Mouse (Mus musculus) embryonic facial prominence, embryonic 12.5 days (tissue): ENCODE results near the gene Plaur. TPM values are rescaled to one million over a fixed set of nuclear protein-coding genes. Genes with fewer than 3 reads are reported as not detected.
"Not testable (repeated sequence)": the region's sequence is repeated elsewhere in the genome, so short reads cannot be mapped to it uniquely, and the experiment has no call there.

ENCODE experiments used
- ATAC-seq: fragments of 200-750 bp; cut with Nextera tagmentation; 2 replicates; pipeline ENCODE4 v1.8.0; 2017; ENCODE audit not compliant: insufficient number of reproducible peaks, insufficient read depth, low FRiP score, low TSS enrichment
- H3K27ac ChIP-seq: fragments of 300-500 bp; sonication (generic); 2 replicates; pipeline ENCODE4 v1.5.1; 2016; ENCODE audit warnings: mild to moderate bottlenecking
- H3K27me3 ChIP-seq: fragments of 300-500 bp; sonication (generic); 2 replicates; pipeline ENCODE4 v1.6.1; 2016; ENCODE audit warnings: mild to moderate bottlenecking, moderate library complexity
- H3K36me3 ChIP-seq: fragments of 300-500 bp; sonication (generic); 2 replicates; pipeline ENCODE4 v1.6.1; 2016; ENCODE audit warnings: mild to moderate bottlenecking
- H3K4me1 ChIP-seq: fragments of 300-500 bp; sonication (generic); 2 replicates; pipeline ENCODE4 v1.6.1; 2016
- H3K4me2 ChIP-seq: fragments of 300-500 bp; sonication (generic); replicated peaks from 2 replicates; pipeline ENCODE4 v1.6.1; 2016; ENCODE audit warnings: mild to moderate bottlenecking, moderate library complexity
- H3K4me3 ChIP-seq: fragments of 300-500 bp; sonication (generic); 2 replicates; pipeline ENCODE4 v1.5.1; 2016; ENCODE audit warnings: mild to moderate bottlenecking
- H3K9ac ChIP-seq: fragments of 300-500 bp; sonication (generic); 2 replicates; pipeline ENCODE4 v1.6.1; 2016; ENCODE audit warnings: mild to moderate bottlenecking, moderate library complexity
- H3K9me3 ChIP-seq: fragments of 300-500 bp; sonication (generic); 2 replicates; pipeline ENCODE4 v1.6.1; 2016; ENCODE audit warnings: mild to moderate bottlenecking, moderate library complexity
- WGBS: fragments of 180-500 bp; shearing (Covaris S2); methylation state at CpG from one replicate; pipeline ENCODE4 v1.1.7; 2016; 5-methylcytosine and 5-hydroxymethylcytosine counted together
- polyA plus RNA-seq: library from polyadenylated mRNA; unstranded; fragments of >200 nt; fragmentation: Nextera tagmentation; extraction: Ambion mirVana; gene quantifications from 2 replicates; pipeline ENCODE4 v1.2.1, GENCODE M21; 2016

The Plaur gene
- polyA plus RNA-seq, 1 experiment from 2014 or later = 2.0 TPM

GRCm38 (mm10) chr7:24517654-24518053 is 55.4 kb downstream of the Plaur start:
- Histone ChIP-seq H3K4me1 (no peaks in the 10 kb centered on the region), H3K36me3 (peaks cover 43% of the 10 kb centered on the region), H3K9ac (no peak overlapping the region), H3K9me3 (no peaks in the 10 kb centered on the region), H3K4me2 (no peak overlapping the region), H3K27ac (no peak overlapping the region), H3K4me3 (no peak overlapping the region), H3K27me3 (no peaks in the 10 kb centered on the region)
- WGBS = 42% methylated on average over 6 of the region's 6 CpGs
- ATAC-seq = no peak

DNA sequence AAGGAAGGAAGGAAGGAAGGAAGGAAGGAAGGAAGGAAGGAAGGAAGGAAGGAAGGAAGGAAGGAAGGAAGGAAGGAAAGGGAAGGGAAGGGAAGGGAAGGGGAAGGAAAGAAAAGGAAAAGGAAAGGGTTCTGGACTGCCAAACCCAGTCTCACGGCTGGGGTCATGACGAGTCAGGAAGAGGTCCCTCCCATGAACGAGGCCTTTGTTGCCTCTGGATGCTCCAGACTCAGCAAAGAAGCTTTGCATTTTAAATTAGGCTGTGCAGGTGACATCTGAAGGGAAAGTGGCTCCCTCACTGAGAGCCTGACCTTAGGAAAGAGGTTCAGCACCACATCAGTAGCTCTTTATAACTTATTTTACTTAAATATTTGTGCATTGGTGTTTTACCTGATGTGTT is 56.8 kb downstream of the Plaur start:
- Histone ChIP-seq H3K4me1 (no peaks in the 10 kb centered on the region), H3K4me3 (no peak overlapping the region), H3K4me2 (no peak overlapping the region), H3K9me3 (no peaks in the 10 kb centered on the region), H3K27me3 (no peaks in the 10 kb centered on the region), H3K36me3 (peaks cover 32% of the 10 kb centered on the region), H3K9ac (no peak overlapping the region), H3K27ac (no peak overlapping the region)
- WGBS = 42% methylated on average over 3 of the region's 3 CpGs
- ATAC-seq = no peak

DNA sequence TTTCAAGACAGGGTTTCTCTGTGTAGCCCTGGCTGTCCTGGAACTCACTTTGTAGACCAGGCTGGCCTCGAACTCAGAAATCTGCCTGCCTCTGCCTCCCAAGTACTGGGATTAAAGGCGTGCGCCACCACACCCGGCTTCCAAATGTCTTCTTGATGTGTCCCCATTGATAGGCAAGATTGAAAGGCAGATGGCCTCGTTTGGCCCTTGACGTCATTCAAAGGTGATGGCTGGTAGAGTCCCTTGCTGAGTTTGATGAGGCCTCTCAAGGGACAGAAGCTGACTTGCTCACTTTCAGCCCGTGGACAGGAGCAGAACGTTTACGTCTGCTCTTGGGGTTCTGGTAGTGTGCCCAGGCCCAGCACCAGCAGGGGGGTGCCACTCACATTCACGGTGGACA is 57.8 kb downstream of the Plaur start:
- not testable (repeated sequence) for H3K4me2 ChIP-seq, ATAC-seq, H3K9ac ChIP-seq, H3K9me3 ChIP-seq, H3K27me3 ChIP-seq, H3K4me1 ChIP-seq, H3K4me3 ChIP-seq, H3K27ac ChIP-seq
- H3K36me3 ChIP-seq = peaks cover 23% of the 10 kb centered on the region
- 89% methylated on average over 10 of the region's 10 CpGs for WGBS

GRCm38 (mm10) chr7:24522805-24523204 is 60.5 kb downstream of the Plaur start:
- no peak overlapping the region for H3K4me3 ChIP-seq
- H3K27ac ChIP-seq = no peak overlapping the region
- 0 out of 2 replicates have a peak, but pooled peaks cover 4% of the 10 kb centered on the region for H3K36me3 ChIP-seq
- H3K4me1 ChIP-seq = peaks cover 8% of the 10 kb centered on the region
- no peak overlapping the region for H3K9ac ChIP-seq
- no peak overlapping the region for H3K4me2 ChIP-seq
- H3K9me3 ChIP-seq = no peaks in the 10 kb centered on the region
- no peaks in the 10 kb centered on the region for H3K27me3 ChIP-seq
- no peak for ATAC-seq
- WGBS = 54% methylated on average over 5 of the region's 5 CpGs

DNA sequence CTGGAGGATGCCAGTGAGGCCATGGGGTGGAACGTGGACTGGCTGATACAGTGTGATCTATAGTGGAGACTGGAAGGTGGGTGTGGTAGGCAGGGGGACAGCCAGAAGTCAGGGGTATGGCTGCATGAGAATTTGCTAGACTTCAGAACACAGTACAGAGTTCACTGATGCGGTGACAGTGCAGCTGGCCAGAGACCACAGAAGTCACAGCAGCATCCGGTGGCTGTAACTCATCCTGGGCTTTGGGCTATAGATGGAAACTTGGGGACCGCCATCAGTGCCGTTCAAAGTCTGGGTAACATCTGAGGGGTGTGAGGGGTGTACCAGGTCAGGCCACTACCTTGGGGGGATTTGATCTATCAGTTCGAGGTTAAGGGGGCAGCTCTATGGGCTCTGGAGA is 61.4 kb downstream of the Plaur start:
- Histone ChIP-seq H3K4me1 (peaks cover 8% of the 10 kb centered on the region), H3K9me3 (no peaks in the 10 kb centered on the region), H3K4me3 (no peak overlapping the region), H3K9ac (no peak overlapping the region), H3K4me2 (no peak overlapping the region), H3K27ac (no peak overlapping the region), H3K36me3 (0 out of 2 replicates have a peak, but pooled peaks cover under 1% of the 10 kb centered on the region), H3K27me3 (no peaks in the 10 kb centered on the region)
- whole genome bisulfite sequencing = 87% methylated on average over 6 of the region's 6 CpGs
- ATAC-seq = no peak

- H3K36me3 ChIP-seq = no peaks in the 10 kb centered on the region
- no peak for ATAC-seq
- no peak overlapping the region for H3K4me2 ChIP-seq
- no peak overlapping the region for H3K4me3 ChIP-seq
- H3K27me3 ChIP-seq = no peaks in the 10 kb centered on the region
- peaks cover 15% of the 10 kb centered on the region for H3K4me1 ChIP-seq
- no peak overlapping the region for H3K9ac ChIP-seq
- H3K27ac ChIP-seq = no peak overlapping the region
- no peaks in the 10 kb centered on the region for H3K9me3 ChIP-seq
- WGBS = 85% methylated on average over 6 of the region's 6 CpGs
Observed at GRCm38 (mm10) chr7:24524978-24525377, 62.7 kb downstream of the Plaur start.

Other genes with a start within 250 kb of the Plaur start
- gene Zfp109, start 224.9 kb upstream of the Plaur start, polyA plus RNA-seq = 5.9 and 6.6 TPM in 2 replicates
- gene Zfp108, start 207.7 kb upstream of the Plaur start, polyA plus RNA-seq = 5.3 and 5.6 TPM in 2 replicates
- gene Zfp93, start 192.1 kb upstream of the Plaur start, polyA plus RNA-seq = 10.0 and 12.0 TPM in 2 replicates
- gene Zfp61, start 161.3 kb upstream of the Plaur start, polyA plus RNA-seq = 57.7 and 63.1 TPM in 2 replicates
- 15.8 and 16.4 TPM in 2 replicates for gene Zfp94, start 145.8 kb upstream of the Plaur start, polyA plus RNA-seq
- gene Tescl, start 128.5 kb upstream of the Plaur start, polyA plus RNA-seq = 0.26 TPM in 1 of 2 replicates, not detected in the other
- gene Lypd5, start 113.3 kb upstream of the Plaur start, polyA plus RNA-seq = not detected in 2 replicates
- 2.0 and 2.7 TPM in 2 replicates for gene Kcnn4, start 92.2 kb upstream of the Plaur start, polyA plus RNA-seq
- gene Smg9, start 62.9 kb upstream of the Plaur start, polyA plus RNA-seq = 23.6 and 26.0 TPM in 2 replicates
- gene Irgc1, start 10.2 kb upstream of the Plaur start, polyA plus RNA-seq = not detected in 2 replicates
- gene Cadm4, start 19.5 kb downstream of the Plaur start, polyA plus RNA-seq = 7.6 and 10.7 TPM in 2 replicates
- 100 and 113 TPM in 2 replicates for gene Zfp428, start 44.5 kb downstream of the Plaur start, polyA plus RNA-seq
- gene AC161166.1, start 50.0 kb downstream of the Plaur start, polyA plus RNA-seq = 1.3 and 1.4 TPM in 2 replicates
- 17.6 and 18.0 TPM in 2 replicates for gene Irgq, start 68.2 kb downstream of the Plaur start, polyA plus RNA-seq
- gene Pinlyp, start 83.6 kb downstream of the Plaur start, polyA plus RNA-seq = not detected in 2 replicates
- gene Xrcc1, start 83.8 kb downstream of the Plaur start, polyA plus RNA-seq = 117 and 124 TPM in 2 replicates
- 23.7 and 23.8 TPM in 2 replicates for gene Ethe1, start 125.1 kb downstream of the Plaur start, polyA plus RNA-seq
- gene Zfp575, start 125.2 kb downstream of the Plaur start, polyA plus RNA-seq = 5.1 and 5.9 TPM in 2 replicates
- 0.20 and 0.47 TPM in 2 replicates for gene Phldb3, start 148.3 kb downstream of the Plaur start, polyA plus RNA-seq
- 2.8 and 3.5 TPM in 2 replicates for gene Lypd3, start 174.1 kb downstream of the Plaur start, polyA plus RNA-seq
- gene Tex101, start 214.2 kb downstream of the Plaur start, polyA plus RNA-seq = not detected in 2 replicates
- gene BC049730, start 246.8 kb downstream of the Plaur start, polyA plus RNA-seq = not detected in 2 replicates